31 mouse cellular contexts compared by ENCODE assay signal in the genomic region with DNA sequence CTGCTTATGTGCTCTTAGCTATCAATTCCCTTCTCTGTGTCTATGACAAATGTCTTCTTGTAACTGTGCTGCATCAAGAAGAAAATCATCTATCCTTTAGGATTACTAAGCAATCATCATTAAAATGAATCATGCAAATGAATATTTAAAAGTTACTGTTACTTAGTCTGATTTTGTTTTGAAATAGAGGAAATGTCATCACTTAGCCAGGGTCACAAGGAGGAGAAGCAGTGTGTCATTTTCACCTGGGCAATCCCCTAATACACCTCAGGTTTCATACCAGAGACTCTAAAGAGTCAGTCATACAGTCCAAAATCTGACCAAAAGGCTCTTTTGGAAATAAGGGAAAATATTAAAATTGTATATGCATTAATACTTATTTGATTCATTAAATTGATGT.
"Had no signal": no experiment of that assay in that cellular context is flagged by ENCODE, and none has a peak within 500 bp of the region (broad histone marks: within the 10 kb centered on the region; RNA-seq: fewer than 3 reads in every experiment).

No protein-coding gene starts in this region.

- DNase-seq: heart, postnatal 10 days; heart, postnatal 14 days; heart, postnatal 36 days; heart, postnatal 4 days; kidney, adult 11 months; kidney, adult 18-20 months; kidney, adult 2 months; kidney, adult 8-10 months; kidney, adult 9 months; kidney, postnatal 10 days; kidney, postnatal 14 days; kidney, postnatal 25 days; kidney, postnatal 36 days; kidney, postnatal 4 days; layer of hippocampus, adult 9-11 months; layer of hippocampus, postnatal 36 days had no signal

- H3K36me3 ChIP-seq: heart, embryonic 10.5 days; heart, embryonic 12.5 days; heart, embryonic 13.5 days; heart, embryonic 15.5 days; hindbrain, embryonic 10.5 days; hindbrain, embryonic 12.5 days; hindbrain, embryonic 13.5 days; hindbrain, embryonic 15.5 days; intestine, embryonic 15.5 days; kidney, embryonic 15.5 days had no signal

- H3K27ac ChIP-seq: heart, embryonic 10.5 days; heart, embryonic 13.5 days; heart, embryonic 15.5 days; hindbrain, embryonic 10.5 days; hindbrain, embryonic 12.5 days; hindbrain, embryonic 13.5 days; hindbrain, embryonic 14.5 days; hindbrain, embryonic 15.5 days; hindbrain, postnatal 0 days; intestine, embryonic 15.5 days; kidney, embryonic 15.5 days; kidney, postnatal 0 days; layer of hippocampus, adult 2 months had no signal

- H3K4me2 ChIP-seq: heart, embryonic 11.5 days; heart, embryonic 12.5 days; heart, embryonic 13.5 days; heart, embryonic 15.5 days; hindbrain, embryonic 12.5 days; hindbrain, embryonic 13.5 days; hindbrain, embryonic 14.5 days; hindbrain, embryonic 15.5 days; intestine, embryonic 15.5 days; kidney, embryonic 15.5 days had no signal

- H3K4me3 ChIP-seq: heart, embryonic 10.5 days; heart, embryonic 12.5 days; heart, embryonic 13.5 days; heart, embryonic 15.5 days; hindbrain, embryonic 10.5 days; hindbrain, embryonic 12.5 days; hindbrain, embryonic 13.5 days; hindbrain, embryonic 15.5 days; intestine, embryonic 15.5 days; kidney, embryonic 15.5 days; layer of hippocampus, adult 2 months had no signal

- H3K9me3 ChIP-seq: heart, embryonic 10.5 days; heart, embryonic 12.5 days; heart, embryonic 13.5 days; heart, embryonic 15.5 days; hindbrain, embryonic 10.5 days; hindbrain, embryonic 12.5 days; hindbrain, embryonic 13.5 days; hindbrain, embryonic 15.5 days; intestine, embryonic 15.5 days; kidney, embryonic 15.5 days had no signal

- H3K4me1 ChIP-seq: heart, embryonic 10.5 days; heart, embryonic 12.5 days; heart, embryonic 15.5 days; hindbrain, embryonic 10.5 days; hindbrain, embryonic 12.5 days; hindbrain, embryonic 13.5 days; hindbrain, embryonic 15.5 days; intestine, embryonic 15.5 days; kidney, embryonic 15.5 days had no signal

- H3K27me3 ChIP-seq: heart, embryonic 12.5 days; heart, embryonic 13.5 days; heart, embryonic 15.5 days; hindbrain, embryonic 12.5 days; hindbrain, embryonic 13.5 days; hindbrain, embryonic 15.5 days; intestine, embryonic 15.5 days; kidney, embryonic 15.5 days had no signal

- H3K9ac ChIP-seq: heart, embryonic 12.5 days; heart, embryonic 13.5 days; heart, embryonic 15.5 days; hindbrain, embryonic 12.5 days; hindbrain, embryonic 13.5 days; hindbrain, embryonic 14.5 days; hindbrain, embryonic 15.5 days; intestine, embryonic 15.5 days; kidney, embryonic 15.5 days had no signal
